Mouse (Mus musculus) MEL (cell line): ENCODE measurements around the gene Wbp2. TPM values are rescaled to one million over a fixed set of nuclear protein-coding genes. Genes with fewer than 3 reads are reported as not detected.
A peak's percentile ranks its signal among the peaks of the same experiment; 100 is the strongest.

ENCODE experiments used
- DNase-seq: peaks from one replicate; pipeline ENCODE4 v3.0.0; 2011; ENCODE audit warnings: low read depth, low spot score
- H3K27ac ChIP-seq: 2 replicates; pipeline ENCODE4 v1.5.1; 2012; ENCODE audit warnings: low read depth, mild to moderate bottlenecking, control low read depth, low read length, moderate library complexity; ENCODE audit not compliant: control insufficient read depth
- H3K27me3 ChIP-seq, 2 experiments: fragments of 150-350 bp in 1 of 2; sonication (generic) in 1 of 2; 2 replicates each; pipeline ENCODE4 v1.6.1; 2012; ENCODE audit warnings: low read length in 2 of 2, mild to moderate bottlenecking in 2 of 2, improper control_type of control experiment in 1 of 2, moderate library complexity in 1 of 2; ENCODE audit not compliant: insufficient read depth in 2 of 2, control insufficient read depth in 1 of 2
- H3K36me3 ChIP-seq, 2 experiments: 2 replicates each; pipeline ENCODE4 v1.6.1; 2012 to 2014; ENCODE audit warnings: low read length in 2 of 2, improper control_type of control experiment in 1 of 2, inconsistent platforms in 1 of 2, mild to moderate bottlenecking in 1 of 2; ENCODE audit not compliant: insufficient read depth in 2 of 2, control insufficient read depth in 1 of 2
- H3K4me1 ChIP-seq, 2 experiments: fragments of 150-350 bp in 1 of 2; sonication (generic) in 1 of 2; 2 replicates each; pipeline ENCODE4 v1.6.1; 2012; ENCODE audit warnings: low read length in 2 of 2, improper control_type of control experiment in 1 of 2, mild to moderate bottlenecking in 1 of 2; ENCODE audit not compliant: insufficient read depth in 2 of 2, control insufficient read depth in 1 of 2
- H3K4me3 ChIP-seq, 2 experiments: fragments of 150-350 bp in 1 of 2; sonication (generic) in 1 of 2; 2 replicates each; pipeline ENCODE4 v1.5.1; 2012; ENCODE audit warnings: low read depth in 2 of 2, low read length in 2 of 2, mild to moderate bottlenecking in 2 of 2, moderate library complexity in 2 of 2, control low read depth in 1 of 2, improper control_type of control experiment in 1 of 2; ENCODE audit not compliant: control insufficient read depth in 1 of 2, insufficient read depth in 1 of 2
- H3K79me2 ChIP-seq: 2 replicates; pipeline ENCODE4 v1.6.1; 2012; ENCODE audit warnings: mild to moderate bottlenecking, low read length, moderate library complexity; ENCODE audit not compliant: control insufficient read depth, poor library complexity, insufficient read depth
- H3K9ac ChIP-seq: 2 replicates; pipeline ENCODE4 v1.6.1; 2012; ENCODE audit warnings: low read depth, mild to moderate bottlenecking, control low read depth, low read length, moderate library complexity; ENCODE audit not compliant: control insufficient read depth, poor library complexity, severe bottlenecking
- H3K9me3 ChIP-seq: fragments of 150-350 bp; sonication (generic); replicated peaks from 2 replicates; pipeline ENCODE4 v1.6.1; 2012; ENCODE audit warnings: mild to moderate bottlenecking, low read length, improper control_type of control experiment, moderate library complexity; ENCODE audit not compliant: insufficient read depth
- BHLHE40 ChIP-seq: IDR thresholded peaks from 2 replicates; pipeline ENCODE4 v1.6.1; 2012; ENCODE audit warnings: low read depth, mild to moderate bottlenecking, inconsistent platforms, low read length, improper control_type of control experiment, borderline replicate concordance
- CHD2 ChIP-seq: IDR thresholded peaks from 2 replicates; pipeline ENCODE4 v1.6.1; 2011; ENCODE audit warnings: low read length, improper control_type of control experiment
- CTCF ChIP-seq, 3 experiments: IDR thresholded peaks in 2 of 3; conservative IDR thresholded peaks in 1 of 3; 2 replicates each; pipeline ENCODE4 v1.5.1; 2011 to 2012; ENCODE audit warnings: low read length in 3 of 3, low read depth in 2 of 3, mild to moderate bottlenecking in 2 of 3, improper control_type of control experiment in 1 of 3, inconsistent platforms in 1 of 3, mixed read lengths in 1 of 3, moderate library complexity in 1 of 3; ENCODE audit not compliant: control insufficient read depth in 1 of 3, insufficient read depth in 1 of 3, poor library complexity in 1 of 3, severe bottlenecking in 1 of 3
- ETS1 ChIP-seq: IDR thresholded peaks from 2 replicates; pipeline ENCODE4 v1.6.1; 2012; ENCODE audit warnings: low read depth, mild to moderate bottlenecking, inconsistent platforms, low read length, improper control_type of control experiment, moderate library complexity
- GATA1 ChIP-seq: IDR thresholded peaks from 2 replicates; pipeline ENCODE4 v1.6.1; 2011; ENCODE audit warnings: low read depth, low read length, improper control_type of control experiment
- JUND ChIP-seq: IDR thresholded peaks from 2 replicates; pipeline ENCODE4 v1.6.1; 2011; ENCODE audit warnings: low read depth, mild to moderate bottlenecking, improper control_type of control experiment, low read length
- MAFK ChIP-seq: IDR thresholded peaks from 2 replicates; pipeline ENCODE4 v1.6.1; 2011; ENCODE audit warnings: low read depth, mild to moderate bottlenecking, low read length, improper control_type of control experiment, borderline replicate concordance
- MAX ChIP-seq: IDR thresholded peaks from 2 replicates; pipeline ENCODE4 v1.6.1; 2011; ENCODE audit warnings: low read length, improper control_type of control experiment
- MAZ ChIP-seq: IDR thresholded peaks from 2 replicates; pipeline ENCODE4 v1.6.1; 2012; ENCODE audit warnings: low read depth, mild to moderate bottlenecking, inconsistent platforms, low read length, improper control_type of control experiment
- NELFE ChIP-seq: IDR thresholded peaks from 2 replicates; pipeline ENCODE4 v1.6.1; 2011; ENCODE audit warnings: low read depth, low read length, improper control_type of control experiment
- NRF1 ChIP-seq: IDR thresholded peaks from 2 replicates; pipeline ENCODE4 v1.6.1; 2014; ENCODE audit warnings: low read depth, mild to moderate bottlenecking, inconsistent platforms, low read length, improper control_type of control experiment, moderate library complexity; ENCODE audit not compliant: poor library complexity, insufficient read depth, severe bottlenecking
- POLR2AphosphoS5 ChIP-seq: IDR thresholded peaks from 2 replicates; pipeline ENCODE4 v1.6.1; 2012; ENCODE audit warnings: low read depth, borderline replicate concordance, mild to moderate bottlenecking, inconsistent platforms, low read length, moderate library complexity, mixed read lengths
- RAD21 ChIP-seq: IDR thresholded peaks from 2 replicates; pipeline ENCODE4 v1.6.1; 2011; ENCODE audit warnings: mild to moderate bottlenecking, low read depth, low read length, improper control_type of control experiment
- RCOR1 ChIP-seq: IDR thresholded peaks from 2 replicates; pipeline ENCODE4 v1.6.1; 2012; ENCODE audit warnings: low read depth, mild to moderate bottlenecking, inconsistent platforms, low read length, improper control_type of control experiment
- SMC3 ChIP-seq: IDR thresholded peaks from 2 replicates; pipeline ENCODE4 v1.6.1; 2011; ENCODE audit warnings: low read depth, low read length, improper control_type of control experiment
- TCF12 ChIP-seq: IDR thresholded peaks from 2 replicates; pipeline ENCODE4 v1.6.1; 2014; ENCODE audit warnings: low read depth, mild to moderate bottlenecking, inconsistent platforms, low read length, improper control_type of control experiment, moderate library complexity
- UBTF ChIP-seq: IDR thresholded peaks from 2 replicates; pipeline ENCODE4 v1.6.1; 2012; ENCODE audit warnings: low read depth, mild to moderate bottlenecking, inconsistent platforms, low read length, improper control_type of control experiment, moderate library complexity, borderline replicate concordance; ENCODE audit not compliant: insufficient read depth
- ZC3H11A ChIP-seq: IDR thresholded peaks from 2 replicates; pipeline ENCODE4 v1.6.1; 2012; ENCODE audit warnings: low read depth, mild to moderate bottlenecking, inconsistent platforms, low read length, improper control_type of control experiment
- ZKSCAN1 ChIP-seq: IDR thresholded peaks from 2 replicates; pipeline ENCODE4 v1.6.1; 2012; ENCODE audit warnings: low read depth, mild to moderate bottlenecking, inconsistent platforms, low read length, improper control_type of control experiment, moderate library complexity
- ZNF384 ChIP-seq: IDR thresholded peaks from 2 replicates; pipeline ENCODE4 v1.6.1; 2012; ENCODE audit warnings: low read depth, mild to moderate bottlenecking, inconsistent platforms, low read length, improper control_type of control experiment
- polyA plus RNA-seq, 2 experiments: library from polyadenylated mRNA; stranded (reverse) in 1 of 2; unstranded in 1 of 2; fragments of >175 nt in 1 of 2; fragments of >200 nt in 1 of 2; gene quantifications; 2 replicates each; pipeline versions ENCODE4 v1.2.1 to v1.2.4; 2012; ENCODE audit warnings: low replicate concordance in 2 of 2, low read depth in 1 of 2; ENCODE audit not compliant: insufficient read length in 2 of 2, insufficient read depth in 1 of 2, missing spikeins in 1 of 2
- total RNA-seq: library from RNA; depleted of rRNA; stranded (reverse); fragments of 300-350 nt; gene quantifications from 2 replicates; pipeline ENCODE4 v1.2.3, GENCODE M21; 2012

The Wbp2 gene
- total and polyA plus RNA-seq, 3 experiments = 16.5 to 75.8 TPM; not detected in 1

GRCm38 (mm10) chr11:116074436-116074991 lies 12.3 kb downstream of the Wbp2 start (continued):
- TF ChIP-seq BHLHE40 (no peak), ETS1 (no peak), MAX (no peak), ZNF384 (peak; percentile 69), CTCF (IDR thresholded peaks at IDR 0.05 in 2 of 3, conservative IDR thresholded peaks at IDR 0.05 in 1 of 3; ENCODE audit: control insufficient read depth in 1 of 3, insufficient read depth in 1 of 3, low read depth in 2 of 3, low read length in 3 of 3, poor library complexity in 1 of 3, severe bottlenecking in 1 of 3) (no peak; a peak in 1 of 6 replicates), MAZ (0 out of 2 replicates have a peak, but pooled peaks have one; percentile 59)

DNA sequence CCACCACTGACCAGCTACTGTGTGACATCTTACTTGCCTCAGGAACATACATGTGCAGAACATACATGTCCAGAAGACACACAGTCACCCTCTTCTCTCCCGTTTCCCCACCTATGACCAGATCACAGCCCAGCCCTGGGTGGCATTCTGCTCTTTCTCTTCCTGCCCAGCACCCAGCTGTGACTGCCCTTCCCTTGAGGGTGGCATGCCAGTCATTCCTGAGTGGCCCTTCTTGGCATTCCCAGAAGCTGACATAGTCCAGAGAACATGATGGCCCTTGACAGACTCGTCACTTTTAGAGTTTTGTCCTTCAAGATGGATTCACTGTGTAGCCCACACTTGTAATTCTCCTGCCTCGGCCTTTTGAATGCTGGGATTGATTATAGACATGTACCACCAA lies 14.2 kb downstream of the Wbp2 start:
- H3K4me1 ChIP-seq = peaks cover 9 to 13% of the 10 kb centered on the region in 2 experiments
- no peak overlapping the region for H3K4me3 ChIP-seq
- H3K79me2 ChIP-seq = peaks cover 20% of the 10 kb centered on the region
- peaks cover 0 to 16% of the 10 kb centered on the region in 2 experiments; a peak in 2 of 4 replicates for H3K36me3 ChIP-seq
- H3K9me3 ChIP-seq = no peaks in the 10 kb centered on the region
- TF ChIP-seq JUND (no peak), POLR2AphosphoS5 (no peak), ZKSCAN1 (no peak)
- no peak for DNase-seq
- H3K27me3 ChIP-seq = no peaks in the 10 kb centered on the region
- no peak overlapping the region for H3K27ac ChIP-seq
- H3K9ac ChIP-seq = no peak overlapping the region

GRCm38 (mm10) chr11:116071510-116071909 lies 15.3 kb downstream of the Wbp2 start:
- no peak overlapping the region for H3K27ac ChIP-seq
- DNase-seq = peak; percentile 84
- TF ChIP-seq CTCF (IDR thresholded peaks at IDR 0.05 in 2 of 3, conservative IDR thresholded peaks at IDR 0.05 in 1 of 3; ENCODE audit: control insufficient read depth in 1 of 3, insufficient read depth in 1 of 3, low read depth in 2 of 3, low read length in 3 of 3, poor library complexity in 1 of 3, severe bottlenecking in 1 of 3) (peak; percentile 80 to 81 (median 80)), GATA1 (no peak), TCF12 (no peak), RCOR1 (no peak), CHD2 (no peak), ETS1 (no peak), RAD21 (peak; percentile 49), UBTF (no peak), ZC3H11A (peak; percentile 34; the same call in 1 of the 2 replicates), NRF1 (no peak), MAFK (no peak), ZNF384 (peak; percentile 28), NELFE (no peak), SMC3 (peak; percentile 51)
- H3K27me3 ChIP-seq = no peaks in the 10 kb centered on the region
- H3K9me3 ChIP-seq = no peaks in the 10 kb centered on the region
- peaks cover 0 to 16% of the 10 kb centered on the region in 2 experiments; a peak in 2 of 4 replicates for H3K36me3 ChIP-seq
- H3K4me1 ChIP-seq = peaks cover 9 to 13% of the 10 kb centered on the region in 2 experiments
- H3K4me3 ChIP-seq = no peak overlapping the region
- H3K9ac ChIP-seq = no peak overlapping the region
- peaks cover 9% of the 10 kb centered on the region for H3K79me2 ChIP-seq
